Mouse (Mus musculus) cerebellum, adult 2 months (tissue): ENCODE results near the gene Mapk12.

Source experiments
- CTCF ChIP-seq: fragments of 200-500 bp; IDR thresholded peaks from 2 replicates; pipeline ENCODE4 v1.5.1; 2011; ENCODE audit warnings: low read depth, mild to moderate bottlenecking, control low read depth, low read length, moderate library complexity, borderline replicate concordance; ENCODE audit not compliant: insufficient read depth
- POLR2A ChIP-seq: fragments of 200-500 bp; IDR thresholded peaks from 2 replicates; pipeline ENCODE4 v1.6.1; 2011; ENCODE audit warnings: low read length, control low read depth, borderline replicate concordance; ENCODE audit not compliant: insufficient read depth

DNA sequence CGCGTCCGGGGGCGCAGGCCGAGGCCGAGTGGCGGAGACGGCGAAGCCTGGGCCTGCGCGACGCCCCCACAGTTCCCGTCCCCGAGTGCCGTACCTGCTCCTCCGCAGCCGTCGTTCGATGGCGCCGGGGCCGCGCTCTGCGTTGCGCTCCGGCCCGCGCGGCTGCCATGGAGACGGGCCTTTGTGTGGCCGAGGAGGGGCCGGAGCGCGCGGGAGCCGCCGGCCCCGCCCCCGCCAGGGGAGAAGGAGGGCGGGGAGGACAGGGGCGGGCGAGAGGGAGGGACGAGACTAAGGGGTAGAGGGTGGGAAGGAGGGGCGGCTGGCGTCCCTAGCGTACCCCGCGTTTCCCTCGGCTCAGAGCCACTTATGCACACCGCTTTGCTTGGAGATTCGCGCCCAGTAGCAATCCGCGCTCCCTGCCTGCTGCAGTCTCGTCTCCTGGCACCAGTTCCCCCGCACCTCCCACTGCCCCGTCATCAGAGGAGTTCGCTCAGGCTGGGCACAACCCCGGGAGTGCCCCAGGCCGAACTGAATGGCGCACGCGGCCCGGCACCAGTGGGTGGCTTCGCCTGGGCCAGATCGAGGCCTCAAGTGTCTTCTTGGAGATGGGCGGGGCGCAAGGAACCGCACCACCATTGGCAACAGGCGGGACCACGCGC lies 40.2 kb upstream of the Mapk12 start, which contains the start of gene Plxnb2:
- TF ChIP-seq CTCF (no peak), POLR2A (peak; percentile 56)
